Mouse (Mus musculus) gastrocnemius, postnatal 10 days (tissue): ENCODE data around the gene Ppp1r37. TPM values are rescaled to one million over a fixed set of nuclear protein-coding genes. Genes with fewer than 3 reads are reported as not detected.

Experiments used
- DNase-seq: peaks from one replicate; pipeline ENCODE4 v3.0.0; 2021; ENCODE audit warnings: mixed read lengths
- total RNA-seq, 2 experiments: library from RNA; stranded (reverse); gene quantifications; 2 replicates each; pipeline ENCODE4 v1.2.3; 2021

Ppp1r37 gene
- total RNA-seq, 2 experiments from 2014 or later: 38.7 to 41.1 TPM

GRCm38 (mm10) chr7:19572926-19573775 is 10.3 kb upstream of the Ppp1r37 start:
- DNase-seq: peak; percentile 84

- no peak for DNase-seq
Observed at GRCm38 (mm10) chr7:19569647-19570046, 6.8 kb upstream of the Ppp1r37 start.

- DNase-seq: no peak
Observed at GRCm38 (mm10) chr7:19567426-19567825, 4.5 kb upstream of the Ppp1r37 start.

GRCm38 (mm10) chr7:19565803-19566202 is 2.9 kb upstream of the Ppp1r37 start:
- no peak for DNase-seq

- DNase-seq: no peak
Observed at GRCm38 (mm10) chr7:19564455-19564854, 1.6 kb upstream of the Ppp1r37 start.

- DNase-seq: no peak
Observed at GRCm38 (mm10) chr7:19563884-19564283, 1.0 kb upstream of the Ppp1r37 start.

- DNase-seq: peak; percentile 96
Observed at GRCm38 (mm10) chr7:19561765-19562642, 872 bp downstream of the Ppp1r37 start.

GRCm38 (mm10) chr7:19561431-19561764 is 1.5 kb downstream of the Ppp1r37 start:
- DNase-seq: no peak

GRCm38 (mm10) chr7:19560491-19561260 is 2.2 kb downstream of the Ppp1r37 start:
- no peak for DNase-seq

- DNase-seq: no peak
Observed at GRCm38 (mm10) chr7:19558965-19559364, 3.9 kb downstream of the Ppp1r37 start.

GRCm38 (mm10) chr7:19557982-19558900 is 4.6 kb downstream of the Ppp1r37 start:
- no peak for DNase-seq

- DNase-seq: no peak
Observed at GRCm38 (mm10) chr7:19557086-19557485, 5.8 kb downstream of the Ppp1r37 start.

- DNase-seq: no peak
Observed at GRCm38 (mm10) chr7:19554168-19554567, 8.7 kb downstream of the Ppp1r37 start.

GRCm38 (mm10) chr7:19552443-19552842 is 10.4 kb downstream of the Ppp1r37 start:
- DNase-seq: no peak

- DNase-seq: no peak
Observed at GRCm38 (mm10) chr7:19551634-19552033, 11.2 kb downstream of the Ppp1r37 start.

- DNase-seq: no peak
Observed at GRCm38 (mm10) chr7:19549394-19549793, 13.5 kb downstream of the Ppp1r37 start.

GRCm38 (mm10) chr7:19547344-19547969 is 15.4 kb downstream of the Ppp1r37 start:
- no peak for DNase-seq

- no peak for DNase-seq
Observed at GRCm38 (mm10) chr7:19546007-19546406, 16.9 kb downstream of the Ppp1r37 start.

- no peak for DNase-seq
Observed at GRCm38 (mm10) chr7:19543584-19543983, 19.3 kb downstream of the Ppp1r37 start.

- no peak for DNase-seq
Observed at GRCm38 (mm10) chr7:19542155-19542691, 20.7 kb downstream of the Ppp1r37 start.
